Mouse (Mus musculus): ENCODE measurements around the gene Arap2. TPM values are rescaled to one million over a fixed set of nuclear protein-coding genes. Genes with fewer than 3 reads are reported as not detected.
A peak's percentile ranks its signal among the peaks of the same experiment; 100 is the strongest.

Arap2 gene
- polyA plus RNA-seq, 1 experiment from 2014 or later, result 11.2 TPM

- 84% methylated on average over 8 of the region's 8 CpGs for WGBS
- no peaks in the 10 kb centered on the region for H3K27me3 ChIP-seq (ENCODE audit: control insufficient read depth, insufficient read depth, low read length)
- no peaks in the 10 kb centered on the region for H3K36me3 ChIP-seq (ENCODE audit: control insufficient read depth, insufficient read depth, low read length)
- no peak overlapping the region for H3K27ac ChIP-seq (ENCODE audit: low read length)
- no peak overlapping the region for H3K9ac ChIP-seq (replicated peaks; ENCODE audit: low read depth, low read length)
- H3K9me3 ChIP-seq (ENCODE audit: control insufficient read depth, low read depth, low read length), result no peaks in the 10 kb centered on the region
- H3K4me2 ChIP-seq (replicated peaks; ENCODE audit: low read depth, low read length), result no peak overlapping the region
- H3K4me3 ChIP-seq (ENCODE audit: low read depth, low read length), result no peak overlapping the region
- H3K4me1 ChIP-seq (ENCODE audit: control insufficient read depth, insufficient read depth, low read length), result no peaks in the 10 kb centered on the region
- ATAC-seq (ENCODE audit: insufficient number of reproducible peaks, insufficient read depth, low FRiP score, low read depth), result no peak
Measured at GRCm38 (mm10) chr5:62777804-62778203, 11.8 kb upstream of the Arap2 start.

DNA sequence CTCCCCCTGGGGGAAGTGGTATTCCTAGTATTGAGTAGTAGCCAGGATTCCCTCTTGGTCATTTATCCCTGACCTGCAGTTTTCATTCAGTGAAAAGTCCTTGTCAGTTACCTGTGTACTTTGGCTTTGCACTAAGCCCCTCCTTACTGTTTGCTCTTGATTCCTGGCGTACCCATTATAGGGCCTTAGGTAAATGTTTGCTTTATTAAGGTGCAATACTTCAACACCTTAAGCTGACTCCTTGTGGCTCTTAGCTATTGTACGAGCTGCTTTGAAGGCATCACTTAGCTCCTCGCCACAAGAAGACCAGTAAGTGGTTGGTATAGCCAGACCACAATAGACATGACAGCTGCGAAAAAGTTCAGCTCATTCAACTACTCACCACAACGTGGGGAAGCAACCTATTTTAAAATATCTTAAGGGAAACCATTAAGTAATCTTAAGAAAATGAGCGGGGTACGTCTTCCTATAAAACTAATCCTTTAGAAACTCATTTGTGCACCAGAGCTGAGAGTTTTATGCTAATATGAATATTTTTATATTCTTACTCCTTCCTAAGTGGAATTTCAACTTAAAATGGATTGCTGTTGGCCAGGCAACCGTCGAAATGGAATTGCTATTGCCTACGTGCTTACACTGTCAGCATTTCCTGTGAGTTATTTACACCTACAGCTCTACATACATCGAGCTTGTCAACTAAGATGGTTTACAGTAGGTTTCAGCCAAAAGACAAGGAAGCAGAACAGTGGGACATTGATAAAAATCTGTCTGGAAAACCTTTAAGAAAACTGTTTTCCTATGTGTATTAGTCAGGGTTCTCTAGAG is 6.0 kb upstream of the Arap2 start:
- Histone ChIP-seq H3K27ac (ENCODE audit: low read length) (no peak overlapping the region), H3K4me3 (ENCODE audit: low read depth, low read length) (no peak overlapping the region), H3K36me3 (ENCODE audit: control insufficient read depth, insufficient read depth, low read length) (no peaks in the 10 kb centered on the region), H3K4me1 (ENCODE audit: control insufficient read depth, insufficient read depth, low read length) (no peaks in the 10 kb centered on the region), H3K27me3 (ENCODE audit: control insufficient read depth, insufficient read depth, low read length) (no peaks in the 10 kb centered on the region), H3K9ac (replicated peaks; ENCODE audit: low read depth, low read length) (no peak overlapping the region), H3K9me3 (ENCODE audit: control insufficient read depth, low read depth, low read length) (no peaks in the 10 kb centered on the region), H3K4me2 (replicated peaks; ENCODE audit: low read depth, low read length) (no peak overlapping the region)
- peak; percentile 90 for ATAC-seq (ENCODE audit: insufficient number of reproducible peaks, insufficient read depth, low FRiP score, low read depth)
- WGBS, result 67% methylated on average over 11 of the region's 11 CpGs

DNA sequence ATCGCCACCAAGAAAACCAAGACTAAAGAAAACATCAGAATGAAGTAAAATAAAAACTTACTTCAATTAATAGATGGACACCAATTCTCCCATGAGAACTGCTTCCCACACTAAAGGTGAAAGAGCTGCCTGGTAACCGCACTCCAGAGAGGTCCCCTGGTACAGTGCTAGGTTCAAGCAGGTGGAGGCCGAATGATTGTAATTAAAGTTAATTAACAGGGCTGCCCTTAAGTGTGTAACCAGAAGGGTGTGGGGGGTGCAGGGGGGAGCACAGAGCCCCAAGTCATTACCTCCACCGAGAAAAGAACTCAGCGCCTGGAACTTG is 538 bp downstream of the Arap2 start:
- Histone ChIP-seq H3K4me3 (ENCODE audit: low read depth, low read length) (peak overlapping the region; percentile 53), H3K27ac (ENCODE audit: low read length) (peak overlapping the region; percentile 33; the same call in 1 of the 2 replicates), H3K9ac (replicated peaks; ENCODE audit: low read depth, low read length) (peak overlapping the region; percentile 45), H3K4me2 (replicated peaks; ENCODE audit: low read depth, low read length) (peak overlapping the region; percentile 69), H3K27me3 (ENCODE audit: control insufficient read depth, insufficient read depth, low read length) (no peaks in the 10 kb centered on the region), H3K4me1 (ENCODE audit: control insufficient read depth, insufficient read depth, low read length) (0 out of 2 replicates have a peak, but pooled peaks cover 7% of the 10 kb centered on the region), H3K36me3 (ENCODE audit: control insufficient read depth, insufficient read depth, low read length) (no peaks in the 10 kb centered on the region), H3K9me3 (ENCODE audit: control insufficient read depth, low read depth, low read length) (no peaks in the 10 kb centered on the region)
- 13% methylated on average over 5 of the region's 5 CpGs for WGBS
- ATAC-seq (ENCODE audit: insufficient number of reproducible peaks, insufficient read depth, low FRiP score, low read depth), result peak; percentile 10; the same call in 1 of the 2 replicates

- Histone ChIP-seq H3K4me1 (ENCODE audit: control insufficient read depth, insufficient read depth, low read length) (0 out of 2 replicates have a peak, but pooled peaks cover 7% of the 10 kb centered on the region), H3K4me3 (ENCODE audit: low read depth, low read length) (no peak overlapping the region), H3K9me3 (ENCODE audit: control insufficient read depth, low read depth, low read length) (no peaks in the 10 kb centered on the region), H3K27me3 (ENCODE audit: control insufficient read depth, insufficient read depth, low read length) (no peaks in the 10 kb centered on the region), H3K4me2 (replicated peaks; ENCODE audit: low read depth, low read length) (0 out of 2 replicates have a peak overlapping the region, but pooled peaks have one; percentile 69), H3K9ac (replicated peaks; ENCODE audit: low read depth, low read length) (no peak overlapping the region), H3K36me3 (ENCODE audit: control insufficient read depth, insufficient read depth, low read length) (no peaks in the 10 kb centered on the region), H3K27ac (ENCODE audit: low read length) (no peak overlapping the region)
- no peak for ATAC-seq (ENCODE audit: insufficient number of reproducible peaks, insufficient read depth, low FRiP score, low read depth)
- WGBS, result 66% methylated on average over 5 of the region's 5 CpGs
Measured at GRCm38 (mm10) chr5:62764161-62764560, 1.8 kb downstream of the Arap2 start.

- Histone ChIP-seq H3K9me3 (ENCODE audit: control insufficient read depth, low read depth, low read length) (no peaks in the 10 kb centered on the region), H3K4me1 (ENCODE audit: control insufficient read depth, insufficient read depth, low read length) (0 out of 2 replicates have a peak, but pooled peaks cover 7% of the 10 kb centered on the region), H3K27me3 (ENCODE audit: control insufficient read depth, insufficient read depth, low read length) (no peaks in the 10 kb centered on the region), H3K9ac (replicated peaks; ENCODE audit: low read depth, low read length) (no peak overlapping the region), H3K27ac (ENCODE audit: low read length) (no peak overlapping the region), H3K4me2 (replicated peaks; ENCODE audit: low read depth, low read length) (no peak overlapping the region), H3K4me3 (ENCODE audit: low read depth, low read length) (no peak overlapping the region), H3K36me3 (ENCODE audit: control insufficient read depth, insufficient read depth, low read length) (no peaks in the 10 kb centered on the region)
- 95% methylated on average over 1 of the region's 1 CpGs for WGBS
- ATAC-seq (ENCODE audit: insufficient number of reproducible peaks, insufficient read depth, low FRiP score, low read depth), result no peak
Measured at GRCm38 (mm10) chr5:62763046-62763445, 2.9 kb downstream of the Arap2 start.

- ATAC-seq (ENCODE audit: insufficient number of reproducible peaks, insufficient read depth, low FRiP score, low read depth), result no peak
- Histone ChIP-seq H3K4me3 (ENCODE audit: low read depth, low read length) (no peak overlapping the region), H3K27ac (ENCODE audit: low read length) (no peak overlapping the region), H3K9ac (replicated peaks; ENCODE audit: low read depth, low read length) (no peak overlapping the region), H3K27me3 (ENCODE audit: control insufficient read depth, insufficient read depth, low read length) (no peaks in the 10 kb centered on the region), H3K9me3 (ENCODE audit: control insufficient read depth, low read depth, low read length) (no peaks in the 10 kb centered on the region), H3K36me3 (ENCODE audit: control insufficient read depth, insufficient read depth, low read length) (no peaks in the 10 kb centered on the region), H3K4me1 (ENCODE audit: control insufficient read depth, insufficient read depth, low read length) (0 out of 2 replicates have a peak, but pooled peaks cover 7% of the 10 kb centered on the region), H3K4me2 (replicated peaks; ENCODE audit: low read depth, low read length) (no peak overlapping the region)
- 20% methylated on average over 4 of the region's 4 CpGs for WGBS
Measured at GRCm38 (mm10) chr5:62762298-62762960, 3.5 kb downstream of the Arap2 start.

DNA sequence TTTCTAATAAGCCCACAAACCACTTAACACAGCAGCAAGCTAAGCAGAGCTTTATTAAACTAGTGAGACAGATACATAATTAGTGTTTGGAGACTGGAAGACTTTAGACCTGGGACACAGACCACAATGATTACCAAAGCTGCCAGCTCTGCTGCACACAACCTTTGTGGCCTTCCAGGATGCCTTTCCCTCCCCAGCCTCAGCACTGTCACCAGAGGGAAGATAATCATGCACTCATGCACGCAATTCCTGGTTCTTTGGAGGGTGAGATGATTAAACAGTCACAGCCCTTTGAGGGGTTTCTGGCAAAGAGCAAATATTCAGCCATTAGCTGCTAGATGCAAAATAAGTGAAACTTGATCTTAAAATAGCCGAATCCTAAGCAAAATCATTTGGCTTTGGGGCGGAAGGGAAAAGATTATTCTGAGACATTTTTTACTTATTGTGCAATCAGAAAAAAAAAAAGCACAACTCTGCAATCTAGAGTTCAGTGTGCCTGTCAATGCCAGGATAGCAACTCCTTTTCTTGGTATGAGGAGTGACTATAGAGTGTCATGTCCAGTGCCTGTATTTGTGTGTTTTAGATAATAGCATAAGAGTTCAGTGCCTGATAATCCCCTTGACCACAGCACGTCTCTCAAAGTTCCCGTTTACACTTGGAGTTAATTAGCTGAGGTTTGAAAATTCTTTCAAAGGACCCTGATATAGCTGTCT is 5.0 kb downstream of the Arap2 start:
- Histone ChIP-seq H3K9ac (replicated peaks; ENCODE audit: low read depth, low read length) (no peak overlapping the region), H3K27ac (ENCODE audit: low read length) (no peak overlapping the region), H3K4me1 (ENCODE audit: control insufficient read depth, insufficient read depth, low read length) (0 out of 2 replicates have a peak, but pooled peaks cover 7% of the 10 kb centered on the region), H3K4me2 (replicated peaks; ENCODE audit: low read depth, low read length) (no peak overlapping the region), H3K4me3 (ENCODE audit: low read depth, low read length) (no peak overlapping the region), H3K36me3 (ENCODE audit: control insufficient read depth, insufficient read depth, low read length) (no peaks in the 10 kb centered on the region), H3K27me3 (ENCODE audit: control insufficient read depth, insufficient read depth, low read length) (no peaks in the 10 kb centered on the region), H3K9me3 (ENCODE audit: control insufficient read depth, low read depth, low read length) (no peaks in the 10 kb centered on the region)
- WGBS, result 51% methylated on average over 5 of the region's 5 CpGs
- ATAC-seq (ENCODE audit: insufficient number of reproducible peaks, insufficient read depth, low FRiP score, low read depth), result no peak

- 82% methylated on average over 3 of the region's 3 CpGs for WGBS
- no peak for ATAC-seq (ENCODE audit: insufficient number of reproducible peaks, insufficient read depth, low FRiP score, low read depth)
- Histone ChIP-seq H3K4me2 (replicated peaks; ENCODE audit: low read depth, low read length) (no peak overlapping the region), H3K27me3 (ENCODE audit: control insufficient read depth, insufficient read depth, low read length) (no peaks in the 10 kb centered on the region), H3K27ac (ENCODE audit: low read length) (no peak overlapping the region), H3K9ac (replicated peaks; ENCODE audit: low read depth, low read length) (no peak overlapping the region), H3K9me3 (ENCODE audit: control insufficient read depth, low read depth, low read length) (no peaks in the 10 kb centered on the region), H3K4me1 (ENCODE audit: control insufficient read depth, insufficient read depth, low read length) (no peaks in the 10 kb centered on the region), H3K4me3 (ENCODE audit: low read depth, low read length) (no peak overlapping the region), H3K36me3 (ENCODE audit: control insufficient read depth, insufficient read depth, low read length) (no peaks in the 10 kb centered on the region)
Measured at GRCm38 (mm10) chr5:62755808-62756527, 10.0 kb downstream of the Arap2 start.

Measured in stomach, embryonic 14.5 days (tissue).